Mouse (Mus musculus): ENCODE measurements at regions not wholly inside any gene's neighbourhood (a gene's known extent, or its start where the extent isn't known, plus 50 kb on each side); places are given as distances from the start of the nearest gene placed in this dataset.
"Not testable (repeated sequence)": the region's sequence is repeated elsewhere in the genome, so short reads cannot be mapped to it uniquely, and the experiment has no call there.

GRCm38 (mm10) chr10:96399636-96400400 is 217.0 kb upstream of the Btg1 start:
- H3K4me3 ChIP-seq (ENCODE audit: low read depth, low read length) = no peak overlapping the region
- no peak overlapping the region for H3K9ac ChIP-seq (ENCODE audit: low read length)
- no peaks in the 10 kb centered on the region for H3K9me3 ChIP-seq (replicated peaks; ENCODE audit: control insufficient read depth, low read length)
- ATAC-seq (no peak), DNase-seq (ENCODE audit: low spot score) (no peak)
- WGBS = 72% methylated on average over 8 of the region's 8 CpGs
- no peaks in the 10 kb centered on the region for H3K36me3 ChIP-seq (ENCODE audit: control insufficient read depth, insufficient read depth, low read length)
- no peak overlapping the region for H3K27ac ChIP-seq (ENCODE audit: low read depth, low read length)
- H3K27me3 ChIP-seq (replicated peaks; ENCODE audit: control insufficient read depth, insufficient read depth, low read length) = no peaks in the 10 kb centered on the region
- peaks cover 13% of the 10 kb centered on the region; the same call in 1 of the 2 replicates for H3K4me1 ChIP-seq (ENCODE audit: control insufficient read depth, insufficient read depth, low read length)
- no peak overlapping the region for H3K4me2 ChIP-seq (ENCODE audit: low read length)

- ATAC-seq = no peak
- WGBS = 94% methylated on average over 6 of the region's 6 CpGs
Measured at GRCm38 (mm10) chr10:96400793-96401192, 216.0 kb upstream of the Btg1 start.

GRCm38 (mm10) chr10:96406306-96406705 is 210.5 kb upstream of the Btg1 start:
- Histone ChIP-seq H3K9ac (ENCODE audit: low read length) (no peak overlapping the region), H3K4me2 (ENCODE audit: low read length) (no peak overlapping the region), H3K9me3 (replicated peaks; ENCODE audit: control insufficient read depth, low read length) (no peaks in the 10 kb centered on the region), H3K36me3 (ENCODE audit: control insufficient read depth, insufficient read depth, low read length) (no peaks in the 10 kb centered on the region), H3K27me3 (replicated peaks; ENCODE audit: control insufficient read depth, insufficient read depth, low read length) (no peaks in the 10 kb centered on the region), H3K4me3 (ENCODE audit: low read depth, low read length) (no peak overlapping the region), H3K4me1 (ENCODE audit: control insufficient read depth, insufficient read depth, low read length) (no peaks in the 10 kb centered on the region), H3K27ac (ENCODE audit: low read depth, low read length) (no peak overlapping the region)
- 72% methylated on average over 5 of the region's 5 CpGs for WGBS
- ATAC-seq = no peak
- no peak for DNase-seq (ENCODE audit: low spot score)

More at GRCm38 (mm10) chr10:96400793-96401192, 216.0 kb upstream of the Btg1 start:
- no peaks in the 10 kb centered on the region for H3K27me3 ChIP-seq (replicated peaks; ENCODE audit: control insufficient read depth, insufficient read depth, low read length)
- no peaks in the 10 kb centered on the region for H3K9me3 ChIP-seq (replicated peaks; ENCODE audit: control insufficient read depth, low read length)
- no peak overlapping the region for H3K27ac ChIP-seq (ENCODE audit: low read depth, low read length)
- peaks cover 13% of the 10 kb centered on the region; the same call in 1 of the 2 replicates for H3K4me1 ChIP-seq (ENCODE audit: control insufficient read depth, insufficient read depth, low read length)
- no peak for DNase-seq (ENCODE audit: low spot score)
- H3K9ac ChIP-seq (ENCODE audit: low read length) = no peak overlapping the region
- no peak overlapping the region for H3K4me2 ChIP-seq (ENCODE audit: low read length)
- no peak overlapping the region for H3K4me3 ChIP-seq (ENCODE audit: low read depth, low read length)
- no peaks in the 10 kb centered on the region for H3K36me3 ChIP-seq (ENCODE audit: control insufficient read depth, insufficient read depth, low read length)

- H3K4me1 ChIP-seq (ENCODE audit: control insufficient read depth, insufficient read depth, low read length) = no peaks in the 10 kb centered on the region
- H3K27ac ChIP-seq (ENCODE audit: low read depth, low read length) = no peak overlapping the region
- no peak overlapping the region for H3K9ac ChIP-seq (ENCODE audit: low read length)
- H3K4me2 ChIP-seq (ENCODE audit: low read length) = no peak overlapping the region
- no peaks in the 10 kb centered on the region for H3K36me3 ChIP-seq (ENCODE audit: control insufficient read depth, insufficient read depth, low read length)
- no peaks in the 10 kb centered on the region for H3K27me3 ChIP-seq (replicated peaks; ENCODE audit: control insufficient read depth, insufficient read depth, low read length)
- ATAC-seq (no peak), DNase-seq (ENCODE audit: low spot score) (no peak)
- no peak overlapping the region for H3K4me3 ChIP-seq (ENCODE audit: low read depth, low read length)
- WGBS = 89% methylated on average over 3 of the region's 3 CpGs
- H3K9me3 ChIP-seq (replicated peaks; ENCODE audit: control insufficient read depth, low read length) = no peaks in the 10 kb centered on the region
Measured at GRCm38 (mm10) chr10:96407846-96408245, 209.0 kb upstream of the Btg1 start.

- no peak for DNase-seq (ENCODE audit: low spot score)
- no peak for ATAC-seq
- no peak overlapping the region for H3K4me3 ChIP-seq (ENCODE audit: low read depth, low read length)
- H3K36me3 ChIP-seq (ENCODE audit: control insufficient read depth, insufficient read depth, low read length) = no peaks in the 10 kb centered on the region
- no peak overlapping the region for H3K4me2 ChIP-seq (ENCODE audit: low read length)
- WGBS = 89% methylated on average over 2 of the region's 2 CpGs
- H3K9ac ChIP-seq (ENCODE audit: low read length) = no peak overlapping the region
- H3K27me3 ChIP-seq (replicated peaks; ENCODE audit: control insufficient read depth, insufficient read depth, low read length) = no peaks in the 10 kb centered on the region
- no peaks in the 10 kb centered on the region for H3K9me3 ChIP-seq (replicated peaks; ENCODE audit: control insufficient read depth, low read length)
- no peaks in the 10 kb centered on the region for H3K4me1 ChIP-seq (ENCODE audit: control insufficient read depth, insufficient read depth, low read length)
- no peak overlapping the region for H3K27ac ChIP-seq (ENCODE audit: low read depth, low read length)
Measured at GRCm38 (mm10) chr10:96408250-96408649, 208.6 kb upstream of the Btg1 start.

GRCm38 (mm10) chr10:96410028-96410427 is 206.8 kb upstream of the Btg1 start:
- Histone ChIP-seq H3K4me3 (ENCODE audit: low read depth, low read length) (no peak overlapping the region), H3K9ac (ENCODE audit: low read length) (no peak overlapping the region), H3K9me3 (replicated peaks; ENCODE audit: control insufficient read depth, low read length) (no peaks in the 10 kb centered on the region), H3K4me1 (ENCODE audit: control insufficient read depth, insufficient read depth, low read length) (no peaks in the 10 kb centered on the region), H3K27ac (ENCODE audit: low read depth, low read length) (no peak overlapping the region), H3K4me2 (ENCODE audit: low read length) (no peak overlapping the region), H3K27me3 (replicated peaks; ENCODE audit: control insufficient read depth, insufficient read depth, low read length) (no peaks in the 10 kb centered on the region), H3K36me3 (ENCODE audit: control insufficient read depth, insufficient read depth, low read length) (no peaks in the 10 kb centered on the region)
- ATAC-seq (no peak), DNase-seq (ENCODE audit: low spot score) (no peak)
- 76% methylated on average over 6 of the region's 6 CpGs for WGBS

- Histone ChIP-seq H3K27ac (ENCODE audit: low read depth, low read length) (no peak overlapping the region), H3K36me3 (ENCODE audit: control insufficient read depth, insufficient read depth, low read length) (no peaks in the 10 kb centered on the region), H3K4me1 (ENCODE audit: control insufficient read depth, insufficient read depth, low read length) (no peaks in the 10 kb centered on the region), H3K9me3 (replicated peaks; ENCODE audit: control insufficient read depth, low read length) (no peaks in the 10 kb centered on the region), H3K4me3 (ENCODE audit: low read depth, low read length) (no peak overlapping the region), H3K27me3 (replicated peaks; ENCODE audit: control insufficient read depth, insufficient read depth, low read length) (no peaks in the 10 kb centered on the region), H3K4me2 (ENCODE audit: low read length) (no peak overlapping the region), H3K9ac (ENCODE audit: low read length) (no peak overlapping the region)
- ATAC-seq (no peak), DNase-seq (ENCODE audit: low spot score) (no peak)
- WGBS = 95% methylated on average over 11 of the region's 11 CpGs
Measured at GRCm38 (mm10) chr10:96414807-96415206, 202.0 kb upstream of the Btg1 start.

GRCm38 (mm10) chr10:96421506-96421905 is 195.3 kb upstream of the Btg1 start:
- not testable (repeated sequence) for H3K9ac ChIP-seq (ENCODE audit: low read length); H3K27me3 ChIP-seq (replicated peaks; ENCODE audit: control insufficient read depth, insufficient read depth, low read length); DNase-seq (ENCODE audit: low spot score); ATAC-seq; H3K4me2 ChIP-seq (ENCODE audit: low read length); H3K9me3 ChIP-seq (replicated peaks; ENCODE audit: control insufficient read depth, low read length); H3K4me1 ChIP-seq (ENCODE audit: control insufficient read depth, insufficient read depth, low read length); H3K4me3 ChIP-seq (ENCODE audit: low read depth, low read length); H3K36me3 ChIP-seq (ENCODE audit: control insufficient read depth, insufficient read depth, low read length); H3K27ac ChIP-seq (ENCODE audit: low read depth, low read length)
- 95% methylated on average over 2 of the region's 2 CpGs for WGBS

GRCm38 (mm10) chr10:96427407-96427806 is 189.4 kb upstream of the Btg1 start:
- Histone ChIP-seq H3K9ac (ENCODE audit: low read length) (no peak overlapping the region), H3K9me3 (replicated peaks; ENCODE audit: control insufficient read depth, low read length) (no peaks in the 10 kb centered on the region), H3K4me1 (ENCODE audit: control insufficient read depth, insufficient read depth, low read length) (no peaks in the 10 kb centered on the region), H3K27me3 (replicated peaks; ENCODE audit: control insufficient read depth, insufficient read depth, low read length) (no peaks in the 10 kb centered on the region), H3K36me3 (ENCODE audit: control insufficient read depth, insufficient read depth, low read length) (no peaks in the 10 kb centered on the region), H3K27ac (ENCODE audit: low read depth, low read length) (no peak overlapping the region), H3K4me3 (ENCODE audit: low read depth, low read length) (no peak overlapping the region), H3K4me2 (ENCODE audit: low read length) (no peak overlapping the region)
- ATAC-seq (no peak), DNase-seq (ENCODE audit: low spot score) (no peak)
- 81% methylated on average over 5 of the region's 5 CpGs for WGBS
